Mouse (Mus musculus): ENCODE data around the gene Hspa8. TPM values are rescaled to one million over a fixed set of nuclear protein-coding genes. Genes with fewer than 3 reads are reported as not detected.

Gene Hspa8
- total RNA-seq, 4 experiments from 2014 or later = 996 to 1,351 (median 1,061) TPM

DNA sequence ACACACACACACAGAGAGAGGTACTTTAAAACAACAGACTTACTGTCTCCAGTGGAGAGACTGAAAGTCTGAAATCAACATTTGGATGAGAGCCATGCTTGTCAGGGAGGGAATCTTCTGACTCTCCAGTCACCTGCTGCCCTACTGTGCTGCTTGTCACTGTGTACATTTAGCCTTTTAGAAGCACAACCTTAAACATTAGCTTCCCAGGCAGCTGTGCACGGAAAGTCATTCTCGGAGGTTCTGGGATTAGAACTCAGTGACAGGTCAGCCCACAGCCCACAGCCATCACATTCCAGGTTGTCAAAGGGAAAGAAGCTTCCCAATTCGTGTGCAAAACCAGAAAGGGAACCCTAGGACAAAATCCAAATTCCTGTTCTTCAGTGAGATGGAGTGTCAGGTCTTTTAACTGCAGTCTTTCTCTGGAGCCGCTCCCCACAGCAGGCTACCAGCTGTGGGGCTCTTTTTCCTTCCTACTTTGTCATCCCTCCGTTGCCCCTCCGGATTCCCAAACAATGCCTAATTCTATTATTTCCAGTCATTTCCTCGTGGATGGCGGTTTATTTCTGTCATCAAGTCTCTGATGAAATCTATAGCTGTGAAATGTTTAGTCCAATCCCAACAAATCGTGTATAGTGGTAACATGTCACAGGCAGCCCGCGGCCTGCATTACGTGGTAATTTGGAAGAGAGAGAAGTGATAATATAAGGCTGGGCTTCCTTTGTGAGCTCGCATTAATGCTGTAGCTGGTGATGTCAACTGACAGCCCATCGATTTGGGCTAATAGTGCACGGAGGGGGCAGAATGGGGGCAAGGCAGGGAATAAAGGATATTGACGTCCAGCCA is 7.5 kb downstream of the Hspa8 start:
- DNase-seq (ENCODE audit: low spot score in 2 of 2) = no peak

DNA sequence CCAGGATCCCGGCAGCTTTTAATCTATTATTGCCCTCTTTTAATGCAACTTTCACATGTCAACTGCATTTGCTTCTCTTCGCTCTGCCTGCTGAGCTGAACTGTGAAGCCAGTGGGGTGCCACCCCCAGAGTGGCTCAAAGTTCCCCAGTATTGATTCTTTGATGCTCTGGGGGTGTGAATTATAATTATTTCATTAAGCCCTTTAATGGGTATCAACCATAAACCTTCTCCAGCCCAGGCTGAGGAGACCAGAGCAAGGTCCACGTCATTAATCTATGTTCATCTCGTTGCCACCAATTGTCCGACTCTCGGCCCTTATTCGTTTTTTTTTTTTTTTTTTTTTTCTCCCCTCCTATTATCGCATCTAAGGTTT is 8.1 kb downstream of the Hspa8 start:
- no peak for DNase-seq (ENCODE audit: low spot score in 2 of 2)

DNA sequence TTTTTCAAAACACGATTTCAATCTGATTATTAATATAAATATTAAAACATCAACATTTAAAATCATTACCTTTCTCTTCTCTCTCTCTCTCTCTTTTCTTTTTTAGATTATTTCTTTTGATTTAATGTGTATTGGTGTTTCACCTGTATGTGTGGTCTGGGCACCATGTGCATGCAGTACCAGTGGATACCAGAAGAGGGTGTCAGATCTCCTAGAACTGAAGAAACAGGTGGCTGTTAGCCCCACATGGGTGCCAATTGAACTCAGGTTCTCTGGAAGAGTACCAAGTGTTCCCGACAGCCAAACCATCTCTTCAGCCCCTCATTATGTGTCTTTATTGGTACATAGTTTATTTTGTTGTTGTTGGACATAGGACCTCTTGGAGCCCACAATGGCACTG is 11.1 kb downstream of the Hspa8 start:
- no peak for DNase-seq (ENCODE audit: low spot score in 2 of 2)

DNA sequence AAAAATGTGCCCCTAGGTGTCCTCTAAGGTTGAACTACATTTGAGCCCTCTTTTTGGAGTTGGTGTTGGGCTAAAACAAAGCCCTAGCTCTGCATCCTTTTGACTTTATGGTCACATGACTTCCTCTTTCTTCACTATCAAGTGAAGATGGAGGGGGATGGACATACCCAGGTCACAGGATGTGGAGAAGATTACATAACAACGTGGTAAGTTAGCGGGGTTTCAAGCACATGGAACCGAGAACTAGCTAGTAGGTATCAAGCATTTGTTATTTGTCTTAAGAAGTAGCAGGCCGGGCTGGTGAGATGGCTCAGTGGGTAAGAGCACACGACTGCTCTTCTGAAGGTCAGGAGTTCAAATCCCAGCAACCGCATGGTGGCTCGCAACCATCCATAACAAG is 13.3 kb downstream of the Hspa8 start:
- DNase-seq (ENCODE audit: low spot score in 2 of 2) = no peak

DNA sequence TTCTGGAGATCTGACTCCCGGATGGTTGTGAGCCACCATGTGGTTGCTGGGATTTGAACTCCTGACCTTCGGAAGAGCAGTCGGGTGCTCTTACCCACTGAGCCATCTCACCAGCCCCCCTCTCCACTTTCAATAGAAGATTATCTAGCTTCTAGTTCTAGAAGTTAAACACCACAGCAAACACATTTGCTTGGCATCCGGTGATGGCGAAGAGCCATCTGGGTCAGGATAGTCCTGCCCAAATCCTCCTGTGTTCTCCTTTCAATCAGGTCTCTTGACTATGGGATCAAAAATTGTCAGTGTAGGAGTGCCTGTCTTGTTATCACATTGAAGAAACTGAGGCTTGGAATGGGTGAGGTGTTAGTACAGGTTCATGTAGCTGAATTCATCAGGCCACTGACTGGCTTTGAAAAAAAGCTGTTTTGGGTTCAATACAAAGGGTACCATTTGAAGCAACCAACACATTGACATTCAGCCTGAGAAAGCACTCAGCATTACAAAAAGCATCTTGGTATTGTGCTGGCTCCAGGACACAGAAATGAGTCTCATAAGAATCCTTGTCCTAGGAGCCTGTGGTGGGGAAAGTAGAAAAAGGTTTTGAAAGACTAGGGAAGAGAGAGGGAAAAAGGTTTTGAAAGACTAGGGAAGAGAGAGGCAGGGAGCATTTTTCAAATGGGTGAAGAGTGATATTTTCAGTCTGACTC is 16.7 kb downstream of the Hspa8 start:
- DNase-seq (ENCODE audit: low spot score in 2 of 2) = no peak

DNA sequence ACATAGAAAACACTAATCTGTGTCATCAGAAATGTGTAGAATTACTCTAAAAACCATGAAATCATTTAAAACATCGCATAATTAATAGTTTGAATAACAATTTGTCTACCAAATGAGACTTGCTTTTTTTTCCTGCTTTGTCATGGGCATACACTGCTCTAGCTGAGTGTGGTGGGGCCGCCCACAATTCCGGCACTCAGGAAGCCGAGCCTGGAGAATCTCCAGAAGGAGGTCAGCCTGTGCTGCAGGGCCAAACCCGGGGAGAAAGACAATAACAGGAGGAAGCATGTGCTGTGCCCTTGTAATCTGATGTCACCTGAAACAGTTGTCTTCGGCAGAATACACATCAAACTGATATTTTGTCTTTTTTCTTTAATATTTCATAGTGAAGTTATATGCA is 24.8 kb downstream of the Hspa8 start:
- no peak for DNase-seq (ENCODE audit: low spot score in 2 of 2)

DNA sequence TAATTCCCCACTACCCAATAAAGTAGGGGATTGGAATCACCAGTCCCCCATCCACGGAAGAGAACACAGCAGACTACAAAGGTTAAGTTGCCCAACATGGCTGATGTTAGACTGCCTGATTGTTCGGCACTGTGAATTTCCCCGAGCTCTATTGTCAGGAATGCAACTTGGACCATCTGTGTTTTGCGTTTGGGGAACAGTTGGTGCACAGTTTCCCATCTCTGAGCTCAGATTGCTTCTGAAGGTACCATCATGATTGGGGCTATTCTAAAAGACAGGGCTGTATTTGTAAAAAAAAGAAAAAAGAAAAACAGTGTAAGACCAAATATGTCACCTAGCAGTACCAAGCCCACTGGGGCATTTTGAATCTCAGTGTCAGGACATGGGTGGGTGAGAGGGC is 26.6 kb downstream of the Hspa8 start:
- no peak for DNase-seq (ENCODE audit: low spot score in 2 of 2)

DNA sequence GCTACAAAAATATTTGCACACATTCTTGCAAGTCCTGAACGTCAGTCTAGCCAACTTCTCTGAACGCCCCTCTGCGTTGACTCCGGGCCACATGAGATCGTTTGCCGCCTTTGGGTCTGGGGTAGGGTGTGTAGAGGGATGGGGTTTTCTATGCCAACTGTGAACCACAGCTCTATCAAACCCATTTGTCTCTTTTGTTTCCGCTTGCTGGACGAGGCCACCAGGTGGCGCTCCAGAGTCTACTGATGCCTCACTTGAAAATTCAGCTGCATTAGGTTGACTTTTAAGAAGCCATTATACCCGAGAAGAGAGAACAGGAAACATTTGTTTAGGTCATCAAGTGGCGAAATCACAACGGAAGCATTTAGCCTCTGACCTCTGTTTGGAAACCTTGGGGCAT is 33.8 kb downstream of the Hspa8 start:
- peak; percentile 33 to 47 for DNase-seq (ENCODE audit: low spot score in 2 of 2)

DNA sequence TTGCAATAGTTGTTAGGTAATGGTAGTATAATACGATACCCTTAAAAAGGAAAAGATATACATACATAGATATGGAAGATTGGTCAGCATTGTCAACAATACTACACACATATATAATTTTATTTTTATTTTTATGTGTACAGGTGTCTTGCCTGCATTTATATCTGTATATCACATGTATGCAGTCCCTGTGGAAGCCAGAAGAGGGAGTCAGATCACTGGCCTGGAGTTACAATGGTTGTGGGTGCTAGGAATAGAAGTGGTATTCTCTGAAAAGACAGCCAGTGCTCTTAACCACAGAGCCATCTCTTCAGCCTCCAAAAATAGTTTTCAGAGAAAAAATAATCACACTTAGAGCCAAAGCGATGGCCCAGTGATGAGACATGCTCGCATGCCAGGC is 35.9 kb downstream of the Hspa8 start:
- DNase-seq (ENCODE audit: low spot score in 2 of 2) = no peak

DNA sequence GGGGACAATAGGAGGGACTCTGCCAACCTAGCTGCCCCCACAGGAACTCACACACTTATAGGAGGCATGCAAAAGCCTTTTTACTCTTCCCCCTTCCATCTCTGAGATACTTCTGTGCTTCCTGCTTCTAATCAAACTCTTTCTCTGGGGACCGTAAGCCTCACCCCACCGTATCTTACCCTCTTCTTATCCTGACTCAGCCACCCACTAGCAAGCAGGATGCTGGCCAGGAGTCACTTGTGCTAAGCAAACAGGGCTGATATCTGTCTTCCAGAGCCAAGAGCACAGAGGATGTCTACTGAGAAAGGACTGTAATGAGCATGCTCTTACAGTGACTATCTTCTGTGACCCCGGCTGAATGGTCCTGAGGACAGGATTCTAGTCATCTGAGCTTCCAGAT is 38.9 kb downstream of the Hspa8 start:
- no peak for DNase-seq (ENCODE audit: low spot score in 2 of 2)

DNA sequence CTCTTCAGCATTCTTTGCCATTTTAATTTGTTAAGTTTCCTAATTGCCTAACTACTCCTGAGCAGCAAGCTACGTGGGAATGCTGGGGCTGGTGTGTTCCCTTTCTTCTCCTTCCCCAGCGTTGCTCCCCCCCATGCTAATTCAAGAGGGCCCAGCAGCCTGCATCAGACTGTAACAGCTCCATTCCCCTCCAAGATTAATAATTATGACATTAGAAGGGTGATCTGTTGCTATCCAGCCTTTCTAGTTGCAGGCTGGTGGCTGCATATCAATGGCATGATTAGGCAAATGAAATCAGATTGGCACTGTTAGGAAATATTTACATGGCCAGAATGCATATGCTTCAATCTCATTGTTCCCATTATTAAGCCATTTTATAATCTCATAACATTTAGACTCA is 50.7 kb downstream of the Hspa8 start:
- DNase-seq (ENCODE audit: low spot score in 2 of 2) = no peak

DNA sequence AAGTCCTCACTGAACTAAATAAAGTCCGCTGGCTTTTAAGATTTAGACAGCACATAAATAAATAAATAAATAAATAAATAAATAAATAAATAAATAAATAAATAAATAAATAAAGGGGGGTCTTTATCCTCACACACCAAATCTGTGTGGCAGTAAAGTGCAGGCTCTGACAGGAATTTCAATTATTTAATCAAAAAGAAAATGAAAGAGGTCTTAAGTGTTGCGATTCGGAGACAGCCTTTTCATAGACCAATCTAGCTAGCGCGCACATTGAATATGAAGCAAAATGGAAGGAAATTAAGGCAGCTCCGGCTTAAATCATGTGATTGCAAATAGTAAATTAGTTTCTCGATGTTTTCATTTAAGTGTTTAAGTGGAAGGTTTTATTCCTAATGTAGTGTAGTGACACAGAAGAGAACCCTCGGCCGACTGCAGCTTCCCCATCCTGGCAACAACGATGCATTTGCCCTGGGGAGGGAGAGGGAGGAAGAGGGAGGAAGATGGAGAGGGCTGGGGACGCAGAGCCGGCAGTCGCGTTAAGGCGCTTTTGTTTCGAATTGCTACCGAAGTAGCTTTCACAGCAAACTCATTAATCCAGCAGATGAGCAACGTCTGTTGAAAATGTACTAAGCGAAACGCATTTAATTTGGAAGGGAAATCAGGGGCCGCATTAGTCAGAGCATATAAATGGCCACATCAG is 57.8 kb downstream of the Hspa8 start:
- DNase-seq (ENCODE audit: low spot score in 2 of 2) = no peak

DNA sequence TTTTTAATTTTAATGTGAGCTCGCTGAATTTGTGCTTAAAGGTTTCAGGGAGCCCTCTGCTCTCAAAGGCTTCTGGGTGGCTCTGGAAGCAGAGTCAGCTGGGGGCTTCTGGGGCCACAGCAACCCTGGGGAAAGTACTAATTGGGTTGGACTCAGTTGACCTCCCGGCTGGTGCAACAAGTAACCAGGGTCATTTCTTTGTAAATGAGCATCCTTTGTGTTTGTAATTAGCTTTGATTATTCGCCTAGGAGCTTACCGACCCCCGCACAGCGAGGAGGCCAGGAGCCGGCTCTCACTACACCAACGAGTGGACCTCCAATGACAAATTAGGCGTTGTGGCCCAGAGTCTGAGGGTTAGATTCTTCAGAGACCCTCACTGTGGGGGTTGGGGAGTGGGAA is 58.4 kb downstream of the Hspa8 start:
- DNase-seq (ENCODE audit: low spot score in 2 of 2) = no peak

Other genes with a start within 250 kb of the Hspa8 start
- not detected for gene Gm21915, start 130.4 kb upstream of the Hspa8 start, total RNA-seq (2022)
- gene Clmp, start 115.0 kb upstream of the Hspa8 start, total RNA-seq (2022) = 1 to 10 TPM; 1.5 to 4.0 (median 2.5) TPM
- gene Bsx, start 73.1 kb downstream of the Hspa8 start, total RNA-seq (2022) = not detected
- not detected for gene Jhy, start 163.1 kb downstream of the Hspa8 start, total RNA-seq (2022)
- gene Crtam, start 203.6 kb downstream of the Hspa8 start, total RNA-seq (2022) = not detected

All from gastrocnemius, adult 8-10 months (tissue).